Mouse (Mus musculus) T-cell, adult 2 months (primary cell): ENCODE data around the gene Tent5c.

ENCODE experiments used
- DNase-seq: peaks from one replicate; pipeline ENCODE4 v3.0.0; 2022; ENCODE audit warnings: low spot score

Tent5c gene

GRCm38 (mm10) chr3:100487046-100487445 is 2.1 kb downstream of the Tent5c start:
- no peak for DNase-seq

- peak; percentile 35 for DNase-seq
Measured at GRCm38 (mm10) chr3:100485390-100486132, 3.6 kb downstream of the Tent5c start.

- DNase-seq, result no peak
Measured at GRCm38 (mm10) chr3:100482971-100483610, 6.0 kb downstream of the Tent5c start.

GRCm38 (mm10) chr3:100482324-100482911 is 6.7 kb downstream of the Tent5c start:
- DNase-seq, result peak; percentile 64

- DNase-seq, result peak; percentile 74
Measured at GRCm38 (mm10) chr3:100480251-100481005, 8.7 kb downstream of the Tent5c start.

GRCm38 (mm10) chr3:100474950-100475472 is 14.1 kb downstream of the Tent5c start:
- DNase-seq, result peak; percentile 27

GRCm38 (mm10) chr3:100474536-100474935 is 14.6 kb downstream of the Tent5c start:
- no peak for DNase-seq

GRCm38 (mm10) chr3:100473146-100473545 is 16.0 kb downstream of the Tent5c start:
- no peak for DNase-seq

- DNase-seq, result no peak
Measured at GRCm38 (mm10) chr3:100470902-100471301, 18.2 kb downstream of the Tent5c start.

- no peak for DNase-seq
Measured at GRCm38 (mm10) chr3:100470101-100470500, 19.0 kb downstream of the Tent5c start.

- no peak for DNase-seq
Measured at GRCm38 (mm10) chr3:100466551-100466950, 22.6 kb downstream of the Tent5c start.

GRCm38 (mm10) chr3:100464596-100464995 is 24.5 kb downstream of the Tent5c start:
- DNase-seq, result no peak

- DNase-seq, result no peak
Measured at GRCm38 (mm10) chr3:100463959-100464265, 25.2 kb downstream of the Tent5c start.

GRCm38 (mm10) chr3:100463160-100463958 is 25.8 kb downstream of the Tent5c start:
- no peak for DNase-seq

- DNase-seq, result no peak
Measured at GRCm38 (mm10) chr3:100462235-100463083, 26.7 kb downstream of the Tent5c start.

- DNase-seq, result no peak
Measured at GRCm38 (mm10) chr3:100460510-100460909, 28.6 kb downstream of the Tent5c start.

GRCm38 (mm10) chr3:100443798-100444500 is 45.2 kb downstream of the Tent5c start:
- DNase-seq, result no peak

- peak; percentile 15 for DNase-seq
Measured at GRCm38 (mm10) chr3:100442499-100442898, 46.6 kb downstream of the Tent5c start.

- no peak for DNase-seq
Measured at GRCm38 (mm10) chr3:100440754-100441153, 48.4 kb downstream of the Tent5c start.

GRCm38 (mm10) chr3:100440009-100440408 is 49.1 kb downstream of the Tent5c start:
- DNase-seq, result no peak
